Mouse (Mus musculus) neural tube, embryonic 15.5 days (tissue): ENCODE data around the gene Plekho2. TPM values are rescaled to one million over a fixed set of nuclear protein-coding genes. Genes with fewer than 3 reads are reported as not detected.

Experiments used
- ATAC-seq: fragments of 200-750 bp; cut with Nextera tagmentation; 2 replicates; pipeline ENCODE4 v1.8.0; 2017; ENCODE audit warnings: mild to moderate bottlenecking, moderate TSS enrichment, moderate library complexity; ENCODE audit not compliant: low FRiP score
- H3K27ac ChIP-seq: fragments of 300-500 bp; sonication (generic); replicated peaks from 2 replicates; pipeline ENCODE4 v1.5.1; 2015; ENCODE audit warnings: mild to moderate bottlenecking, inconsistent platforms
- H3K27me3 ChIP-seq: fragments of 300-500 bp; sonication (generic); replicated peaks from 2 replicates; pipeline ENCODE4 v1.6.1; 2015; ENCODE audit warnings: inconsistent platforms
- H3K36me3 ChIP-seq: fragments of 300-500 bp; sonication (generic); 2 replicates; pipeline ENCODE4 v1.6.1; 2015; ENCODE audit warnings: inconsistent platforms
- H3K4me1 ChIP-seq: fragments of 300-500 bp; sonication (generic); 2 replicates; pipeline ENCODE4 v1.6.1; 2015; ENCODE audit warnings: inconsistent platforms
- H3K4me2 ChIP-seq: fragments of 300-500 bp; sonication (generic); 2 replicates; pipeline ENCODE4 v1.6.1; 2015; ENCODE audit warnings: inconsistent platforms, mild to moderate bottlenecking, moderate library complexity
- H3K4me3 ChIP-seq: fragments of 300-500 bp; sonication (generic); replicated peaks from 2 replicates; pipeline ENCODE4 v1.5.1; 2015; ENCODE audit warnings: mild to moderate bottlenecking, inconsistent platforms
- H3K9ac ChIP-seq: fragments of 300-500 bp; sonication (generic); replicated peaks from 2 replicates; pipeline ENCODE4 v1.6.1; 2015; ENCODE audit warnings: mild to moderate bottlenecking, inconsistent platforms
- H3K9me3 ChIP-seq: fragments of 300-500 bp; sonication (generic); replicated peaks from 2 replicates; pipeline ENCODE4 v1.6.1; 2016; ENCODE audit warnings: inconsistent platforms
- WGBS: fragments of 180-500 bp; shearing (Covaris S2); methylation state at CpG from one replicate; pipeline ENCODE4 v1.1.7; 2015; ENCODE audit warnings: mixed read lengths; 5-methylcytosine and 5-hydroxymethylcytosine counted together
- polyA plus RNA-seq: library from polyadenylated mRNA; unstranded; fragments of >200 nt; fragmentation: Nextera tagmentation; extraction: Ambion mirVana; gene quantifications from 2 replicates; pipeline ENCODE4 v1.2.1, GENCODE M21; 2015

Gene Plekho2
- polyA plus RNA-seq, 1 experiment from 2014 or later: 5.0 TPM

GRCm38 (mm10) chr9:65605471-65606136, 25.8 kb upstream of the Plekho2 start:
- Histone ChIP-seq H3K9me3 (no peaks in the 10 kb centered on the region), H3K4me2 (peak overlapping the region; percentile 59), H3K27ac (no peak overlapping the region), H3K27me3 (no peaks in the 10 kb centered on the region), H3K4me3 (peak overlapping the region; percentile 22; the same call in 1 of the 2 replicates), H3K9ac (no peak overlapping the region), H3K4me1 (peaks cover 3% of the 10 kb centered on the region), H3K36me3 (no peaks in the 10 kb centered on the region)
- ATAC-seq: peak; percentile 73
- 3% methylated on average over 9 of the region's 9 CpGs for WGBS

- Histone ChIP-seq H3K4me3 (no peak overlapping the region), H3K27ac (no peak overlapping the region), H3K9me3 (no peaks in the 10 kb centered on the region), H3K4me1 (peaks cover 3% of the 10 kb centered on the region), H3K9ac (no peak overlapping the region), H3K27me3 (no peaks in the 10 kb centered on the region), H3K36me3 (no peaks in the 10 kb centered on the region), H3K4me2 (no peak overlapping the region)
- 61% methylated on average over 8 of the region's 8 CpGs for WGBS
- ATAC-seq: no peak
These were observed 23.7 kb upstream of the Plekho2 start for GRCm38 (mm10) chr9:65603401-65604102.

GRCm38 (mm10) chr9:65600951-65601350, 21.1 kb upstream of the Plekho2 start:
- Histone ChIP-seq H3K4me2 (no peak overlapping the region), H3K9ac (no peak overlapping the region), H3K36me3 (no peaks in the 10 kb centered on the region), H3K9me3 (no peaks in the 10 kb centered on the region), H3K4me1 (peaks cover 3% of the 10 kb centered on the region), H3K27me3 (no peaks in the 10 kb centered on the region), H3K4me3 (no peak overlapping the region), H3K27ac (no peak overlapping the region)
- WGBS: 62% methylated on average over 2 of the region's 2 CpGs
- ATAC-seq: no peak

GRCm38 (mm10) chr9:65598765-65599249, 19.0 kb upstream of the Plekho2 start:
- no peak for ATAC-seq
- no peak overlapping the region for H3K9ac ChIP-seq
- H3K36me3 ChIP-seq: no peaks in the 10 kb centered on the region
- H3K4me2 ChIP-seq: no peak overlapping the region
- H3K27me3 ChIP-seq: no peaks in the 10 kb centered on the region
- H3K9me3 ChIP-seq: no peaks in the 10 kb centered on the region
- H3K4me1 ChIP-seq: no peaks in the 10 kb centered on the region
- no peak overlapping the region for H3K27ac ChIP-seq
- 64% methylated on average over 7 of the region's 11 CpGs for WGBS
- H3K4me3 ChIP-seq: no peak overlapping the region

GRCm38 (mm10) chr9:65593596-65593995, 13.8 kb upstream of the Plekho2 start:
- H3K36me3 ChIP-seq: no peaks in the 10 kb centered on the region
- peaks cover 6% of the 10 kb centered on the region for H3K27me3 ChIP-seq
- peaks cover 7% of the 10 kb centered on the region for H3K4me1 ChIP-seq
- H3K9ac ChIP-seq: no peak overlapping the region
- H3K4me2 ChIP-seq: no peak overlapping the region
- no peak for ATAC-seq
- 86% methylated on average over 9 of the region's 9 CpGs for WGBS
- no peak overlapping the region for H3K4me3 ChIP-seq
- H3K9me3 ChIP-seq: no peaks in the 10 kb centered on the region
- no peak overlapping the region for H3K27ac ChIP-seq

GRCm38 (mm10) chr9:65592721-65593120, 12.9 kb upstream of the Plekho2 start:
- 93% methylated on average over 3 of the region's 3 CpGs for WGBS
- H3K4me1 ChIP-seq: peaks cover 15% of the 10 kb centered on the region
- no peaks in the 10 kb centered on the region for H3K9me3 ChIP-seq
- no peak overlapping the region for H3K9ac ChIP-seq
- H3K36me3 ChIP-seq: no peaks in the 10 kb centered on the region
- H3K4me2 ChIP-seq: no peak overlapping the region
- H3K27ac ChIP-seq: no peak overlapping the region
- no peak for ATAC-seq
- H3K27me3 ChIP-seq: peaks cover 8% of the 10 kb centered on the region
- H3K4me3 ChIP-seq: no peak overlapping the region

- no peaks in the 10 kb centered on the region for H3K36me3 ChIP-seq
- H3K9ac ChIP-seq: no peak overlapping the region
- H3K4me3 ChIP-seq: no peak overlapping the region
- peaks cover 27% of the 10 kb centered on the region for H3K4me1 ChIP-seq
- H3K27me3 ChIP-seq: peaks cover 10% of the 10 kb centered on the region
- H3K27ac ChIP-seq: no peak overlapping the region
- H3K9me3 ChIP-seq: no peaks in the 10 kb centered on the region
- ATAC-seq: no peak
- 86% methylated on average over 3 of the region's 3 CpGs for WGBS
- H3K4me2 ChIP-seq: peak overlapping the region; percentile 99
These were observed 9.3 kb upstream of the Plekho2 start for GRCm38 (mm10) chr9:65589091-65589490.

GRCm38 (mm10) chr9:65587573-65588358, 7.9 kb upstream of the Plekho2 start:
- peak; percentile 50; the same call in 1 of the 2 replicates for ATAC-seq
- Histone ChIP-seq H3K36me3 (no peaks in the 10 kb centered on the region), H3K4me2 (peak overlapping the region; percentile 99), H3K9ac (peak overlapping the region; percentile 43), H3K9me3 (no peaks in the 10 kb centered on the region), H3K4me1 (peaks cover 27% of the 10 kb centered on the region), H3K27ac (no peak overlapping the region), H3K27me3 (peaks cover 10% of the 10 kb centered on the region), H3K4me3 (peak overlapping the region; percentile 50)
- under 1% methylated on average over 64 of the region's 64 CpGs for WGBS

- Histone ChIP-seq H3K4me1 (peaks cover 27% of the 10 kb centered on the region), H3K4me2 (peak overlapping the region; percentile 99), H3K9ac (peak overlapping the region; percentile 43), H3K27me3 (peaks cover 10% of the 10 kb centered on the region), H3K4me3 (peak overlapping the region; percentile 50), H3K36me3 (no peaks in the 10 kb centered on the region), H3K9me3 (no peaks in the 10 kb centered on the region), H3K27ac (no peak overlapping the region)
- no peak for ATAC-seq
- WGBS: 0% methylated on average over 6 of the region's 6 CpGs
These were observed 7.4 kb upstream of the Plekho2 start for GRCm38 (mm10) chr9:65587270-65587572.

GRCm38 (mm10) chr9:65586406-65587269, 6.8 kb upstream of the Plekho2 start, which contains the start of gene Pif1:
Pif1 (plus strand) TSS chr9:65587160.
- H3K9me3 ChIP-seq: no peaks in the 10 kb centered on the region
- peaks cover 27% of the 10 kb centered on the region for H3K4me1 ChIP-seq
- H3K9ac ChIP-seq: peak within 1 kb of the TSS; percentile 43
- H3K4me3 ChIP-seq: peak within 1 kb of the TSS; percentile 50
- no peak within 1 kb of the TSS for H3K27ac ChIP-seq
- peak; percentile 83 for ATAC-seq
- peak within 1 kb of the TSS; percentile 99 for H3K4me2 ChIP-seq
- peaks cover 10% of the 10 kb centered on the region for H3K27me3 ChIP-seq
- H3K36me3 ChIP-seq: no peaks in the 10 kb centered on the region
- 9% methylated on average over 28 of the region's 28 CpGs for WGBS

- H3K9ac ChIP-seq: no peak overlapping the region
- H3K4me3 ChIP-seq: no peak overlapping the region
- no peak overlapping the region for H3K27ac ChIP-seq
- H3K9me3 ChIP-seq: no peaks in the 10 kb centered on the region
- 0 out of 2 replicates have a peak, but pooled peaks cover 4% of the 10 kb centered on the region for H3K27me3 ChIP-seq
- no peaks in the 10 kb centered on the region for H3K36me3 ChIP-seq
- H3K4me1 ChIP-seq: peaks cover 33% of the 10 kb centered on the region
- ATAC-seq: no peak
- WGBS: 38% methylated on average over 8 of the region's 8 CpGs
- no peak overlapping the region for H3K4me2 ChIP-seq
These were observed 3.2 kb upstream of the Plekho2 start for GRCm38 (mm10) chr9:65583045-65583444.
